Mouse (Mus musculus) embryonic facial prominence, embryonic 12.5 days (tissue): ENCODE results near the gene Rbm6. TPM values are rescaled to one million over a fixed set of nuclear protein-coding genes. Genes with fewer than 3 reads are reported as not detected.

Experiments used
- ATAC-seq: fragments of 200-750 bp; cut with Nextera tagmentation; 2 replicates; pipeline ENCODE4 v1.8.0; 2017; ENCODE audit not compliant: insufficient number of reproducible peaks, insufficient read depth, low FRiP score, low TSS enrichment
- H3K27ac ChIP-seq: fragments of 300-500 bp; sonication (generic); 2 replicates; pipeline ENCODE4 v1.5.1; 2016; ENCODE audit warnings: mild to moderate bottlenecking
- H3K27me3 ChIP-seq: fragments of 300-500 bp; sonication (generic); 2 replicates; pipeline ENCODE4 v1.6.1; 2016; ENCODE audit warnings: mild to moderate bottlenecking, moderate library complexity
- H3K36me3 ChIP-seq: fragments of 300-500 bp; sonication (generic); 2 replicates; pipeline ENCODE4 v1.6.1; 2016; ENCODE audit warnings: mild to moderate bottlenecking
- H3K4me1 ChIP-seq: fragments of 300-500 bp; sonication (generic); 2 replicates; pipeline ENCODE4 v1.6.1; 2016
- H3K4me2 ChIP-seq: fragments of 300-500 bp; sonication (generic); replicated peaks from 2 replicates; pipeline ENCODE4 v1.6.1; 2016; ENCODE audit warnings: mild to moderate bottlenecking, moderate library complexity
- H3K4me3 ChIP-seq: fragments of 300-500 bp; sonication (generic); 2 replicates; pipeline ENCODE4 v1.5.1; 2016; ENCODE audit warnings: mild to moderate bottlenecking
- H3K9ac ChIP-seq: fragments of 300-500 bp; sonication (generic); 2 replicates; pipeline ENCODE4 v1.6.1; 2016; ENCODE audit warnings: mild to moderate bottlenecking, moderate library complexity
- H3K9me3 ChIP-seq: fragments of 300-500 bp; sonication (generic); 2 replicates; pipeline ENCODE4 v1.6.1; 2016; ENCODE audit warnings: mild to moderate bottlenecking, moderate library complexity
- WGBS: fragments of 180-500 bp; shearing (Covaris S2); methylation state at CpG from one replicate; pipeline ENCODE4 v1.1.7; 2016; 5-methylcytosine and 5-hydroxymethylcytosine counted together
- polyA plus RNA-seq: library from polyadenylated mRNA; unstranded; fragments of >200 nt; fragmentation: Nextera tagmentation; extraction: Ambion mirVana; gene quantifications from 2 replicates; pipeline ENCODE4 v1.2.1, GENCODE M21; 2016

Rbm6 gene
- polyA plus RNA-seq: 103 and 110 TPM in 2 replicates

GRCm38 (mm10) chr9:107873137-107873536 lies at the start of gene Rbm6:
TSS of gene Rbm6 (minus strand) at chr9:107873237.
- Histone ChIP-seq H3K27ac (peak within 1 kb of the TSS; percentile 93), H3K9me3 (no peaks in the 10 kb centered on the region), H3K4me2 (peak within 1 kb of the TSS; percentile 73), H3K4me3 (peak within 1 kb of the TSS; percentile 99), H3K36me3 (0 out of 2 replicates have a peak, but pooled peaks cover 4% of the 10 kb centered on the region), H3K27me3 (no peaks in the 10 kb centered on the region), H3K4me1 (peaks cover 7% of the 10 kb centered on the region; the same call in 1 of the 2 replicates), H3K9ac (peak within 1 kb of the TSS; percentile 99)
- no peak for ATAC-seq
- WGBS: 10% methylated on average over 14 of the region's 14 CpGs

GRCm38 (mm10) chr9:107919441-107919840 lies 46.4 kb upstream of the Rbm6 start:
- no peak for ATAC-seq
- 81% methylated on average over 5 of the region's 5 CpGs for WGBS
- no peaks in the 10 kb centered on the region for H3K27me3 ChIP-seq
- H3K4me1 ChIP-seq: peaks cover 11% of the 10 kb centered on the region
- H3K4me2 ChIP-seq: no peak overlapping the region
- H3K4me3 ChIP-seq: no peak overlapping the region
- no peak overlapping the region for H3K27ac ChIP-seq
- H3K36me3 ChIP-seq: no peaks in the 10 kb centered on the region; the same call in 1 of the 2 replicates
- H3K9ac ChIP-seq: no peak overlapping the region
- no peaks in the 10 kb centered on the region for H3K9me3 ChIP-seq

GRCm38 (mm10) chr9:107918884-107919283 lies 45.8 kb upstream of the Rbm6 start:
- Histone ChIP-seq H3K36me3 (no peaks in the 10 kb centered on the region; the same call in 1 of the 2 replicates), H3K27ac (no peak overlapping the region), H3K4me3 (no peak overlapping the region), H3K27me3 (no peaks in the 10 kb centered on the region), H3K4me2 (no peak overlapping the region), H3K9me3 (no peaks in the 10 kb centered on the region), H3K4me1 (peaks cover 9% of the 10 kb centered on the region), H3K9ac (no peak overlapping the region)
- WGBS: 81% methylated on average over 6 of the region's 6 CpGs
- no peak for ATAC-seq

GRCm38 (mm10) chr9:107917895-107918608 lies 45.0 kb upstream of the Rbm6 start:
- H3K4me2 ChIP-seq: no peak overlapping the region
- H3K9ac ChIP-seq: no peak overlapping the region
- WGBS: 28% methylated on average over 13 of the region's 13 CpGs
- no peak overlapping the region for H3K4me3 ChIP-seq
- no peaks in the 10 kb centered on the region for H3K9me3 ChIP-seq
- no peak overlapping the region for H3K27ac ChIP-seq
- H3K36me3 ChIP-seq: no peaks in the 10 kb centered on the region; the same call in 1 of the 2 replicates
- H3K27me3 ChIP-seq: no peaks in the 10 kb centered on the region
- ATAC-seq: peak; percentile 31; the same call in 1 of the 2 replicates
- H3K4me1 ChIP-seq: peaks cover 9% of the 10 kb centered on the region

- Histone ChIP-seq H3K36me3 (no peaks in the 10 kb centered on the region; the same call in 1 of the 2 replicates), H3K9ac (no peak overlapping the region), H3K9me3 (no peaks in the 10 kb centered on the region), H3K27me3 (no peaks in the 10 kb centered on the region), H3K4me1 (peaks cover 9% of the 10 kb centered on the region), H3K4me2 (no peak overlapping the region), H3K27ac (no peak overlapping the region), H3K4me3 (no peak overlapping the region)
- ATAC-seq: no peak
- WGBS: 78% methylated on average over 16 of the region's 16 CpGs
These were observed 41.9 kb upstream of the Rbm6 start for GRCm38 (mm10) chr9:107914764-107915420.

GRCm38 (mm10) chr9:107910025-107910769 lies 37.2 kb upstream of the Rbm6 start:
- WGBS: 87% methylated on average over 15 of the region's 15 CpGs
- no peak overlapping the region for H3K4me2 ChIP-seq
- no peak for ATAC-seq

GRCm38 (mm10) chr9:107908410-107909158 lies 35.5 kb upstream of the Rbm6 start:
- no peaks in the 10 kb centered on the region for H3K27me3 ChIP-seq
- 40% methylated on average over 18 of the region's 18 CpGs for WGBS
- H3K9ac ChIP-seq: no peak overlapping the region
- no peak for ATAC-seq
- peak overlapping the region; percentile 31 for H3K4me2 ChIP-seq
- H3K27ac ChIP-seq: no peak overlapping the region
- H3K9me3 ChIP-seq: no peaks in the 10 kb centered on the region
- no peaks in the 10 kb centered on the region for H3K36me3 ChIP-seq
- no peak overlapping the region for H3K4me3 ChIP-seq
- peaks cover 31% of the 10 kb centered on the region for H3K4me1 ChIP-seq

More at GRCm38 (mm10) chr9:107910025-107910769, 37.2 kb upstream of the Rbm6 start:
- H3K27ac ChIP-seq: no peak overlapping the region
- no peaks in the 10 kb centered on the region for H3K27me3 ChIP-seq
- peaks cover 31% of the 10 kb centered on the region for H3K4me1 ChIP-seq
- no peak overlapping the region for H3K4me3 ChIP-seq
- H3K9ac ChIP-seq: no peak overlapping the region
- no peaks in the 10 kb centered on the region for H3K36me3 ChIP-seq
- H3K9me3 ChIP-seq: no peaks in the 10 kb centered on the region

GRCm38 (mm10) chr9:107907801-107908120 lies 34.7 kb upstream of the Rbm6 start:
- Histone ChIP-seq H3K4me3 (no peak overlapping the region), H3K9ac (no peak overlapping the region), H3K9me3 (no peaks in the 10 kb centered on the region), H3K36me3 (peaks cover 2% of the 10 kb centered on the region; the same call in 1 of the 2 replicates), H3K27me3 (no peaks in the 10 kb centered on the region), H3K27ac (no peak overlapping the region), H3K4me1 (peaks cover 31% of the 10 kb centered on the region), H3K4me2 (peak overlapping the region; percentile 31)
- 81% methylated on average over 14 of the region's 14 CpGs for WGBS
- no peak for ATAC-seq

- H3K36me3 ChIP-seq: peaks cover 8% of the 10 kb centered on the region; the same call in 1 of the 2 replicates
- peak overlapping the region; percentile 33 for H3K4me3 ChIP-seq
- 50% methylated on average over 31 of the region's 31 CpGs for WGBS
- H3K27me3 ChIP-seq: no peaks in the 10 kb centered on the region
- ATAC-seq: no peak; the same call in 1 of the 2 replicates
- peak overlapping the region; percentile 69 for H3K4me2 ChIP-seq
- H3K9me3 ChIP-seq: no peaks in the 10 kb centered on the region
- H3K4me1 ChIP-seq: peaks cover 31% of the 10 kb centered on the region
- peak overlapping the region; percentile 56 for H3K27ac ChIP-seq
- peak overlapping the region; percentile 22 for H3K9ac ChIP-seq
These were observed 34.1 kb upstream of the Rbm6 start for GRCm38 (mm10) chr9:107906967-107907800.

- ATAC-seq: peak; percentile 76
These were observed 33.4 kb upstream of the Rbm6 start, which contains the start of gene Mst1r for GRCm38 (mm10) chr9:107906252-107906966. TSS of gene Mst1r (plus strand) at chr9:107906873.

More at GRCm38 (mm10) chr9:107906252-107906966, 33.4 kb upstream of the Rbm6 start, which contains the start of gene Mst1r:
- 16% methylated on average over 19 of the region's 19 CpGs for WGBS
- Histone ChIP-seq H3K36me3 (peaks cover 11% of the 10 kb centered on the region; the same call in 1 of the 2 replicates), H3K27ac (peak within 1 kb of the TSS; percentile 56), H3K27me3 (peaks cover 5% of the 10 kb centered on the region; the same call in 1 of the 2 replicates), H3K9me3 (no peaks in the 10 kb centered on the region), H3K4me2 (peak within 1 kb of the TSS; percentile 69), H3K4me3 (peak within 1 kb of the TSS; percentile 33), H3K4me1 (peaks cover 31% of the 10 kb centered on the region), H3K9ac (peak within 1 kb of the TSS; percentile 22)
